ENCODE assay signal across 28 mouse cellular contexts in genomic region chr7:81326859-81327258, GRCm38 (mm10). TPM values are rescaled to one million over a fixed set of nuclear protein-coding genes. Genes with fewer than 3 reads are reported as not detected.
DNase-seq lines count a peak whose midpoint lies in the region; ATAC-seq lines count a peak whose summit lies in the region.
"Had no signal": no experiment of that assay in that cellular context is flagged by ENCODE, and none has a peak within 500 bp of the region (broad histone marks: within the 10 kb centered on the region; RNA-seq: fewer than 3 reads in every experiment).

No protein-coding gene starts in this region.

- peaks cover 5% of the 10 kb centered on the region; the same call in 1 of the 2 replicates for H3K36me3 ChIP-seq in liver, embryonic 12.5 days
- H3K36me3 ChIP-seq in limb, embryonic 10.5 days, result peaks cover 30% of the 10 kb centered on the region
- no peaks in the 10 kb centered on the region for H3K36me3 ChIP-seq in forebrain, embryonic 15.5 days
- H3K36me3 ChIP-seq: hindbrain, embryonic 12.5 days had no signal

- peak; percentile 76 for ATAC-seq in liver, embryonic 12.5 days
- peak; percentile 64 for ATAC-seq in megakaryocyte progenitor cell, adult 5-6 weeks (replicated peaks; ENCODE audit: poor library complexity)
- ATAC-seq in forebrain, embryonic 15.5 days (replicated peaks), result no peak
- ATAC-seq: forebrain, postnatal 0 days had no signal

- peaks cover 25% of the 10 kb centered on the region for H3K4me1 ChIP-seq in liver, embryonic 12.5 days
- 0 out of 2 replicates have a peak, but pooled peaks cover 9% of the 10 kb centered on the region for H3K4me1 ChIP-seq in limb, embryonic 10.5 days
- no peaks in the 10 kb centered on the region for H3K4me1 ChIP-seq in forebrain, embryonic 15.5 days
- H3K4me1 ChIP-seq: embryonic facial prominence, embryonic 15.5 days; limb, embryonic 13.5 days; neural tube, embryonic 15.5 days had no signal

- DNase-seq in ES-CJ7 (ENCODE audit: low read depth, low spot score) (peak; percentile 71), ZHBTc4 (ENCODE audit: low read depth, low spot score) (peak; percentile 86)
- DNase-seq in limb, embryonic 10.5 days (ENCODE audit: low spot score), result no peak
- DNase-seq in adrenal gland, postnatal 25 days, result no peak
- DNase-seq: cerebellum, adult 11 months; cerebellum, adult 9-11 months; forebrain, postnatal 0 days; heart, postnatal 14 days; kidney, adult 9 months; kidney, postnatal 25 days; layer of hippocampus, postnatal 36 days; lung, embryonic 14.5 days; lung, postnatal 36 days; right cerebral cortex, adult 18-20 months; right cerebral cortex, postnatal 4 days; thymus, adult 18-20 months; thymus, postnatal 36 days had no signal

- no peak overlapping the region for H3K27ac ChIP-seq in liver, embryonic 12.5 days
- no peak overlapping the region for H3K27ac ChIP-seq in limb, embryonic 10.5 days
- no peak overlapping the region for H3K27ac ChIP-seq in forebrain, embryonic 15.5 days (replicated peaks)
- H3K27ac ChIP-seq: embryonic facial prominence, embryonic 15.5 days; forebrain, embryonic 10.5 days; heart, embryonic 10.5 days; hindbrain, embryonic 12.5 days; layer of hippocampus, adult 2 months; limb, embryonic 13.5 days; midbrain, embryonic 10.5 days; neural tube, embryonic 15.5 days had no signal

- WGBS in liver, embryonic 12.5 days (ENCODE audit: insufficient replicate concordance), result 57% methylated on average over 6 of the region's 6 CpGs
- 74% methylated on average over 6 of the region's 6 CpGs for WGBS in limb, embryonic 10.5 days
- 91% methylated on average over 6 of the region's 6 CpGs for WGBS in forebrain, embryonic 15.5 days

- H3K27me3 ChIP-seq in liver, embryonic 12.5 days (replicated peaks), result no peaks in the 10 kb centered on the region
- no peaks in the 10 kb centered on the region for H3K27me3 ChIP-seq in limb, embryonic 10.5 days (ENCODE audit: low read depth, poor library complexity, severe bottlenecking)
- no peaks in the 10 kb centered on the region for H3K27me3 ChIP-seq in forebrain, embryonic 15.5 days
- H3K27me3 ChIP-seq: embryonic facial prominence, embryonic 15.5 days; hindbrain, embryonic 12.5 days; limb, embryonic 13.5 days; neural tube, embryonic 15.5 days had no signal

- H3K4me3 ChIP-seq in liver, embryonic 12.5 days, result no peak overlapping the region
- H3K4me3 ChIP-seq in limb, embryonic 10.5 days, result no peak overlapping the region
- H3K4me3 ChIP-seq in forebrain, embryonic 15.5 days, result no peak overlapping the region
- H3K4me3 ChIP-seq: embryonic facial prominence, embryonic 15.5 days; forebrain, embryonic 10.5 days; heart, embryonic 10.5 days; hindbrain, embryonic 12.5 days; layer of hippocampus, adult 2 months; limb, embryonic 13.5 days; midbrain, embryonic 10.5 days; neural tube, embryonic 15.5 days had no signal

- H3K4me2 ChIP-seq in liver, embryonic 12.5 days, result no peak overlapping the region
- no peak overlapping the region for H3K4me2 ChIP-seq in forebrain, embryonic 15.5 days (replicated peaks)
- H3K4me2 ChIP-seq: embryonic facial prominence, embryonic 15.5 days; hindbrain, embryonic 12.5 days; limb, embryonic 13.5 days; lung, embryonic 14.5 days; neural tube, embryonic 15.5 days had no signal

- no peak overlapping the region for H3K9ac ChIP-seq in liver, embryonic 12.5 days
- no peak overlapping the region for H3K9ac ChIP-seq in forebrain, embryonic 15.5 days (replicated peaks)
- H3K9ac ChIP-seq: embryonic facial prominence, embryonic 15.5 days; forebrain, postnatal 0 days; hindbrain, embryonic 12.5 days; limb, embryonic 13.5 days; lung, embryonic 14.5 days; neural tube, embryonic 15.5 days had no signal

- H3K9me3 ChIP-seq in liver, embryonic 12.5 days (replicated peaks), result no peaks in the 10 kb centered on the region
- H3K9me3 ChIP-seq in limb, embryonic 10.5 days (replicated peaks), result no peaks in the 10 kb centered on the region
- no peaks in the 10 kb centered on the region for H3K9me3 ChIP-seq in forebrain, embryonic 15.5 days
- H3K9me3 ChIP-seq: embryonic facial prominence, embryonic 15.5 days; forebrain, embryonic 10.5 days; heart, embryonic 10.5 days; hindbrain, embryonic 12.5 days; limb, embryonic 13.5 days; midbrain, embryonic 10.5 days; neural tube, embryonic 15.5 days had no signal

RNA-seq across cellular contexts. Expression of gene Rps17, which starts 18.2 kb away (rescaled TPM):
- 991 and 1,051 TPM in 2 replicates for polyA plus RNA-seq in liver, embryonic 12.5 days (2016; fragmentation: Nextera tagmentation; extraction: Ambion mirVana)
- 3,688 and 3,886 TPM in 2 replicates for total RNA-seq in megakaryocyte progenitor cell, adult 5-6 weeks (2015)
- total RNA-seq in megakaryocyte progenitor cell, adult 5-6 weeks (2017), result 3,921 and 4,474 TPM in 2 replicates
- 1,200 and 1,332 TPM in 2 replicates for polyA plus RNA-seq in limb, embryonic 10.5 days (2016; fragmentation: Nextera tagmentation; extraction: Ambion mirVana)
- polyA plus RNA-seq in forebrain, embryonic 15.5 days (2015; fragmentation: Nextera tagmentation; extraction: Ambion mirVana), result 804 and 852 TPM in 2 replicates
- 1,081 and 1,170 TPM in 2 replicates for total RNA-seq in adrenal gland, postnatal 25 days (2021)

Comparison
In these comparisons a context has a peak if more than half of its experiments do, and no peak if none do; other contexts are left out.
1. DNase-seq: peak in ES-CJ7 (single experiment) and ZHBTc4 (single experiment); none in limb, embryonic 10.5 days (single experiment) and adrenal gland, postnatal 25 days (single experiment).